Mouse (Mus musculus) mouse embryonic stem cell (cell line): Measurements from ENCODE around the gene Vmn2r96.
"Not testable (repeated sequence)": the region's sequence is repeated elsewhere in the genome, so short reads cannot be mapped to it uniquely, and the experiment has no call there.

ENCODE experiments used
- in situ Hi-C, 2 experiments: fragments of 300-500 bp; cut with MboI; formaldehyde crosslinking; loops; 1 replicate in 1 of 2; 3 replicates in 1 of 2; pipeline ENCODE4 v1.14.3; 2019 to 2020; ENCODE audit warnings: low sequenced_read_pairs in 2 of 2, low pct_unique_long_range_greater_than_20kb in 1 of 2, mixed read lengths in 1 of 2; ENCODE audit not compliant: unreplicated experiment in 1 of 2

Gene Vmn2r96

GRCm38 (mm10) chr17:18572851-18573250 lies at the start of gene Vmn2r96:
Vmn2r96 (plus strand) TSS chr17:18573151.
- in situ Hi-C loops, result not testable (repeated sequence)

DNA sequence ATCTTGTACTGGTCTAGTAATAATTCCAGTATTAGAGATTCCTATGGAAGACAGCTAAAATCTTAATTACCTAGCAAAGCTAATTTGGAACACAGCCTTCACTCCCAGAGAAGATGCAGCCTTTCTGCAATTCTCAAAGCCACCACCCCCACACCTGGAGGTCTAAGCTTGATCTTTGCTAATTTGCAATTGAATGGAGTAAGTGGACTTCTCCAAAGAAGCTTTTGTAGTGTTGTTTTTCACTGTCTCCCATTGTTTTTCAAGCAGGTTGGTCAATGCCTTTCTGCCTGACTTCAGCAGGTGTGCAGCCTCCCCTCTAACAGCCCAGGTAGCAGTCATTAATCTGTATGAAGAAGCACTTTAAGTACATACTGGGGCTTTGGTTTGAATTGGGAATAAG lies 49.6 kb upstream of the Vmn2r96 start:
- in situ Hi-C loops, result no loop called here

DNA sequence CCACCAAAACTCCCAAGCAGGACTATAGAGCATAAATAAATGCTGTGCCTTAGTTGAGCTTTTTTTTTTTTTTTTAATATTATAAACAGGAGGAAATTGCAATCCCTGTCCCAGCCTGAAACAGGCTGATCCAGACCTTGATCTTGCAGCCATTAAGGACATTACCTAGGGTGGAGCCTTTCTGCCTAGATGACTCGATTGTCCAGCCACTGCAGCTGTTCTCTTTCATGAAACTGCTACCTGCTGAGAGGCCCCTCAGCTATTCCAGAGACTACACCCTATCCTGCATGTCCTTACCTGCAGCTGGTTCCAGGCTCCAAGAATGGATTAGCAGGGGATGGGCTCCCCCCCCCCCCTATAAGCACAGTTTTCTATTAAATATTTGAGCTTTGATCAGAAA lies 49.0 kb upstream of the Vmn2r96 start:
- in situ Hi-C loops, result no loop called here

GRCm38 (mm10) chr17:18558212-18559158 lies 14.5 kb upstream of the Vmn2r96 start:
- in situ Hi-C loops, result not testable (repeated sequence)

DNA sequence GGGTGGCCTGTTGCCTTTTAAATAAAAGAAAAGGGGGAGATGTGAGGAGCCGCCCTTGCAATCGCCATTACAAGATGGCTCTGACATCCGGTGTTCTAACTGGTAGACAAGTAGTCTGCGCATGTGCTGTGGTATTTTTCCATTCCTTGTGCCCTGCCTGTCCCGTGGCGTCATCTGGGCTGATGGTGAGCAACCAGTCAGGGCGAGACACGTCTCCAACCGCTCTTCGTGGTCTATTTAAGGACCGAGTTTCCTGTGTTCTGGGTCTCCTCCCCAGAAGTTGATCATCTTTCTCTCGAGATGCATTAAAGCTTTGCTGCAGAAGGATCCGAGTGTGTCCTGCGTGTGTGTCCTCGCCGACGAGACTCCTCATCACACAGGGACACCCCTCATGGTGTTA lies 6.8 kb upstream of the Vmn2r96 start:
- in situ Hi-C loops, result not testable (repeated sequence)

GRCm38 (mm10) chr17:18615151-18615550 lies 42.2 kb downstream of the Vmn2r96 start:
- in situ Hi-C loops, result not testable (repeated sequence)

DNA sequence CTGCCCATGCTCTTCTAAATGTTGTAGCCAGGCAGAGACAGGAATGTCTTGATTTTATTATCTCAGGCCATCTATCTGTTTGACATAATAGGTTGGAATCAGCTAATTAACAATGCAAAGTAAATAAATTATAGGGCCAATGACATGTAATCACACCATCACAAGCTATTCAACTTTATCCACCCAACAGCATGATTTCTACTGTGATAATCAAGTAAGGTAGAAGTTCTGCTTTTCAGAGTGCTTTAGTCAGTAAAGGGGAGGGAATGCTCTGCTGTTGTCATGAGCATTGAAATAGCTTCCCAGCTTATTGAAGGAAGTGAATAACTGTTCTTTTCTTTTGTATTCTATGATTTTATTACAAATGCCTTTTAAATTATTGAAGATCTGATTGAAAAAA lies 53.6 kb downstream of the Vmn2r96 start:
- in situ Hi-C loops, result no loop called here
